Mouse (Mus musculus) intestine, embryonic 16.5 days (tissue): ENCODE results near the gene Fam192a. TPM values are rescaled to one million over a fixed set of nuclear protein-coding genes. Genes with fewer than 3 reads are reported as not detected.

Experiments used
- ATAC-seq: fragments of 200-750 bp; cut with Nextera tagmentation; 2 replicates; pipeline ENCODE4 v1.8.0; 2017; ENCODE audit warnings: moderate TSS enrichment, moderate library complexity
- H3K27ac ChIP-seq: fragments of 300-500 bp; sonication (generic); 2 replicates; pipeline ENCODE4 v1.5.1; 2014; ENCODE audit warnings: mild to moderate bottlenecking, low read length
- H3K27me3 ChIP-seq: fragments of 300-500 bp; sonication (generic); replicated peaks from 2 replicates; pipeline ENCODE4 v1.6.1; 2014; ENCODE audit warnings: low read length, control low read depth, mixed read lengths; ENCODE audit not compliant: control insufficient read depth, insufficient read depth
- H3K36me3 ChIP-seq: fragments of 300-500 bp; sonication (generic); 2 replicates; pipeline ENCODE4 v1.6.1; 2014; ENCODE audit warnings: low read length, control low read depth; ENCODE audit not compliant: control insufficient read depth, insufficient read depth
- H3K4me1 ChIP-seq: fragments of 300-500 bp; sonication (generic); 2 replicates; pipeline ENCODE4 v1.6.1; 2014; ENCODE audit warnings: low read length, control low read depth, mixed read lengths; ENCODE audit not compliant: control insufficient read depth, insufficient read depth
- H3K4me2 ChIP-seq: fragments of 300-500 bp; sonication (generic); 2 replicates; pipeline ENCODE4 v1.6.1; 2014; ENCODE audit warnings: low read depth, low read length, control low read depth
- H3K4me3 ChIP-seq: fragments of 300-500 bp; sonication (generic); 2 replicates; pipeline ENCODE4 v1.5.1; 2014; ENCODE audit warnings: mild to moderate bottlenecking, low read length
- H3K9ac ChIP-seq: fragments of 300-500 bp; sonication (generic); 2 replicates; pipeline ENCODE4 v1.6.1; 2014; ENCODE audit warnings: low read depth, low read length
- H3K9me3 ChIP-seq: fragments of 300-500 bp; sonication (generic); 2 replicates; pipeline ENCODE4 v1.6.1; 2016; ENCODE audit warnings: low read length, control low read depth; ENCODE audit not compliant: control insufficient read depth
- WGBS: fragments of 180-500 bp; shearing (Covaris S2); extraction: QIAGEN DNeasy Blood & Tissue Kit; methylation state at CpG from one replicate; pipeline ENCODE4 v1.1.7; 2014; 5-methylcytosine and 5-hydroxymethylcytosine counted together
- polyA plus RNA-seq: library from polyadenylated mRNA; unstranded; fragments of >200 nt; fragmentation: Nextera tagmentation; extraction: Ambion mirVana; gene quantifications from 2 replicates; pipeline ENCODE4 v1.2.1, GENCODE M21; 2015

Fam192a gene
- polyA plus RNA-seq, 1 experiment from 2014 or later = 56.4 TPM

DNA sequence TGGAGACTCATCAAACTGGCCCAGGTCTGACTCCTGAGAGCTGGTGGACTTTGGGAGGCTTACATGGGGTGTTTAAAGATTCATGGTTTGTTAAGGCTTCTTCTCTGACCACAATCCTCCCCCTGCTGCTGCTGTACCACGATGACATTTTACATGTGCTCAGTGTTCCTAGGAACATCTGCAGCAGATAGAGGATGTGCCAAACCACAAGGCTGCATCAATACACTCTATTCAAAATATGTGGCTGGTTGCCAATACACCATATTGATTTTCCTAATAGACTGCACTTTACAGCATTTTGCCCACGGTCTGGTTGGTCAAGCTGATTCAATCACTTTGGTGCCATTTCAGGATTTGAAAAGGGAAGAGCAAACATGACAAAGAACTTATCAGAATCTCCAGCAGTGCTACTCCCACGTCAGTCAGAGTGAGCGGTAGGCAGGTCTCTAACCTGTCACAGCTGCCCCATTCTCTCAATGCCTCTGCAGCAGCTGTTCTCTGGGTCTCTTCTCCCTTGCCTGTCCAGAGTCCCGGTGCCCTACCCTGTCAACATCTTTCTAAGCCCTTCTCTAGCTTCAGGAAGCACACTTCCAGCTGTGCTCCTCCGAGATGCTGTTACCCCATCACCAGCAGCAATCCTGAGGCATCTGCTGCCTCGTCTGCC, 19.8 kb downstream of the Fam192a start:
- H3K9ac ChIP-seq = no peak overlapping the region
- 77% methylated on average over 7 of the region's 7 CpGs for WGBS

DNA sequence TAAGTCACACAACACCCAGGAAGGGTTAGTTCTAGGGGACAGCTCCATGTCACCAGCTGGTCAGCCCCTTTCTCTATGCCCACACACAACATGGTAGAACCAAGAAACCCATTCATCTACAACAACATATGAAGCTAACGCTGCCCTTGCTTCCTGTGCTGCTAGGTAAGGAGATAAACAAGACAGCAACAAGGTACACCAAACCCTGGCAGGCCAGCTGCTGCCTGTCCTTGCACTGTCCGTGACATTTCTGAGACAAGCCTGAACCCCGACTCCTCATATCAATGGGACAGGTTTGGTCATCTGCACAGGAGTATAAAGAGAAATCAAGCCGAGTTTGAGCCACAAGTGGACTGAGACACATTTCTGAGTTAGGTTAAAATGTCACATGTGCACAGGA, 26.6 kb downstream of the Fam192a start:
- Histone ChIP-seq H3K4me1 (no peaks in the 10 kb centered on the region), H3K4me2 (no peak overlapping the region), H3K27ac (no peak overlapping the region), H3K36me3 (peaks cover 7% of the 10 kb centered on the region), H3K9ac (no peak overlapping the region), H3K9me3 (no peaks in the 10 kb centered on the region), H3K27me3 (no peaks in the 10 kb centered on the region), H3K4me3 (no peak overlapping the region)
- no peak for ATAC-seq
- WGBS = 90% methylated on average over 4 of the region's 4 CpGs

More for the DNA sequence above, 19.8 kb downstream of the Fam192a start:
- Histone ChIP-seq H3K4me1 (no peaks in the 10 kb centered on the region), H3K4me2 (no peak overlapping the region), H3K36me3 (peaks cover 12% of the 10 kb centered on the region; the same call in 1 of the 2 replicates), H3K27ac (no peak overlapping the region), H3K27me3 (no peaks in the 10 kb centered on the region), H3K4me3 (no peak overlapping the region), H3K9me3 (no peaks in the 10 kb centered on the region)
- ATAC-seq = no peak

DNA sequence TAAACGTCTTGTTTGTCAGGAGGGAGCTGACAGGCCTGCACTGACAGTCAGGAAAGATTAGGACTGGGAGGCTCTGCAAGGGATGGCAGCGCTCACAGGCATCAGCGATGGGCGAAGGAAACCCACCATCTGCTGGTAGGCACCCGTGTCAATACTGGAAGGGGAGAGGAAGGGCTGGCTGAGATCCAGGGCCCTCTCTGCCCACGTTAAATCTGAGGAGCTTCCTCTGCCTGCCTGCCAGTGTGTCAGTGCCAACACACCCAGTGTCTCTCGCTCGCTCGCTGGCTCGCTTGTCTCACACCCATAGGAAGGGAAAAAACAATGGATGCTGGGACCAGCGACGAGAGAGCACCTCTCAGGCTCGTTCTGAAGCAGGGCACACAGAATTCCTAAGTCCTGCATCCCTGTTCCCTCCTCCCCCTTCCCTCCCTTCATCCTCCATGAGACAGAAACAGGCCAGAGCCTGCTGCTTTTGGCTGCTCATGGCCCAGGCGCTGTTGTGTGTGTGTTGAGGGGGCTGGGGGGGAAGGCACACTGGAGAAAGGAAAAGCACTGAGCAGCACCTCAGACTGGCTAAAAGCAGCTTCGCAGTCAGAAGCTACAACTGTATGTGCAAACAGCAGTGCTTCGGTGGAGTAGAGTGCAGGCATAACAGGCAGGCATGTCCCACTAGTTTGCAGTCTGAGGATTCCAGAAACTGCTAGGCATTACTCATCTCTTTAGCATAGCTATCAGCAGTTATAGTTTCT, 27.5 kb downstream of the Fam192a start:
- no peak overlapping the region for H3K4me3 ChIP-seq
- H3K27me3 ChIP-seq = no peaks in the 10 kb centered on the region
- peaks cover 7% of the 10 kb centered on the region for H3K36me3 ChIP-seq
- no peak for ATAC-seq
- no peaks in the 10 kb centered on the region for H3K9me3 ChIP-seq
- no peaks in the 10 kb centered on the region for H3K4me1 ChIP-seq
- 82% methylated on average over 16 of the region's 16 CpGs for WGBS
- H3K9ac ChIP-seq = no peak overlapping the region
- H3K27ac ChIP-seq = no peak overlapping the region
- no peak overlapping the region for H3K4me2 ChIP-seq

DNA sequence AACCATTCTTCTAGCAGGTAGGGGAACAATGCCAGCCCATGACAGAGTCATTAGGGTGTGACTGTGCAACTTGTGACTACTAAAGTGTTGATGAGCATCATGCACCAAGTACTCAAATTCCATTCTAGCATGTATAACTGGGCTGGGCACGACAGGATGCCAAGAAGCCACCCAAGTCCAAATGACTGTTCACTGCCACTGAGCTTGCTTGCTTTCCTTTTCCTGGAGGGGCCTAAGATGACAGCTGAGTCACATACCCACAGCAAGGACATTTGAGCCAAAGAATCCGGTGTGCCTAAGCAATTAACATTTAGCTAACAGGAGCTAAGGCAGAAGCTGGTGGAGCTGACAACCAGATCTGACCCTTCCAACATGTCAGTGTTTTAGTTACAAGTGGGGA, 29.9 kb downstream of the Fam192a start:
- 83% methylated on average over 2 of the region's 2 CpGs for WGBS
- no peaks in the 10 kb centered on the region for H3K9me3 ChIP-seq
- no peak overlapping the region for H3K27ac ChIP-seq
- H3K27me3 ChIP-seq = no peaks in the 10 kb centered on the region
- no peak for ATAC-seq
- no peak overlapping the region for H3K9ac ChIP-seq
- no peak overlapping the region for H3K4me3 ChIP-seq
- H3K4me2 ChIP-seq = no peak overlapping the region
- H3K36me3 ChIP-seq = peaks cover 7% of the 10 kb centered on the region
- no peaks in the 10 kb centered on the region for H3K4me1 ChIP-seq

DNA sequence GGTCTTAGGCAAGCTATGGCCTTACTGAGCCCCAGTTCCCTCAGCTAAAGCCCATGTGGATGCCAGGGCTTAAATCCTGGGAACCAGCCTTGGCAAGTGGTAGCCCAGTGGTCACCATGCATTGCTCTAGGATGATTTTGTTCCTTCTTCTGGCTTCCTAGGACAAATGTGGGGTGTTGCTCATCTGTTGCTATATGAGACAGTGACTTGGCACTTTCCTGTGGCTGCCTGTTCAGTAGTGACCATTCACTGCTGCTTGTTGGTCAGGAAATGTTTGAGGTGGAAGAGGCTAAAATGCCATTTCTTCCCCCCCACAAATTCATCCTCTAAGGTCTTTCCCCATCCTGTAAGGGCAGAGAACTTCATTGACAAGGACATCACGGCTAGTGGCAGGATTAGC, 32.4 kb downstream of the Fam192a start:
- peaks cover 5% of the 10 kb centered on the region for H3K36me3 ChIP-seq
- no peak for ATAC-seq
- no peaks in the 10 kb centered on the region for H3K27me3 ChIP-seq
- no peak overlapping the region for H3K4me2 ChIP-seq
- H3K9me3 ChIP-seq = no peaks in the 10 kb centered on the region
- H3K4me1 ChIP-seq = no peaks in the 10 kb centered on the region
- H3K9ac ChIP-seq = no peak overlapping the region
- WGBS = 75% methylated on average over 1 of the region's 1 CpGs
- H3K4me3 ChIP-seq = no peak overlapping the region
- no peak overlapping the region for H3K27ac ChIP-seq

DNA sequence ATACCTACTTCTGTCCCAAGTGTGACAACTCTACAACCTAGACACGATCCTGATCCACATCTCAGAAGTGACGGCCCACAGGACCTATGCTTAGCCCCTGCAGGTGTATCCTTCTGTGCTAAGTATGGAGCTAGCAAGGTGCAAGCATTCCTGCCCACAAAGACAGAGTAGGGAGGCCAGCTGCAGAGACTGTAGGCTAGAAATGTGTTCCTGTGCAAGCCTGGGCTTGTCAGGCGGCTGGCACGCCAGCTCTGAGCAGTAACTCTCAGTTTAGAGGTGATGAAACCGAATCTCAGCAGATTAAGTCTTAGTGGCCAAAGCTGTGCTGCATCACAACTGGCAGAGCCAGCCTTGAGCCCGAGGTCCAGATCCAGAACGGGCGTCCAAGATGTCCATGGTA, 33.7 kb downstream of the Fam192a start:
- ATAC-seq = no peak
- Histone ChIP-seq H3K4me3 (no peak overlapping the region), H3K4me2 (no peak overlapping the region), H3K4me1 (no peaks in the 10 kb centered on the region), H3K27ac (no peak overlapping the region), H3K9me3 (no peaks in the 10 kb centered on the region), H3K36me3 (peaks cover 2% of the 10 kb centered on the region; the same call in 1 of the 2 replicates), H3K9ac (no peak overlapping the region), H3K27me3 (no peaks in the 10 kb centered on the region)
- 90% methylated on average over 8 of the region's 8 CpGs for WGBS

DNA sequence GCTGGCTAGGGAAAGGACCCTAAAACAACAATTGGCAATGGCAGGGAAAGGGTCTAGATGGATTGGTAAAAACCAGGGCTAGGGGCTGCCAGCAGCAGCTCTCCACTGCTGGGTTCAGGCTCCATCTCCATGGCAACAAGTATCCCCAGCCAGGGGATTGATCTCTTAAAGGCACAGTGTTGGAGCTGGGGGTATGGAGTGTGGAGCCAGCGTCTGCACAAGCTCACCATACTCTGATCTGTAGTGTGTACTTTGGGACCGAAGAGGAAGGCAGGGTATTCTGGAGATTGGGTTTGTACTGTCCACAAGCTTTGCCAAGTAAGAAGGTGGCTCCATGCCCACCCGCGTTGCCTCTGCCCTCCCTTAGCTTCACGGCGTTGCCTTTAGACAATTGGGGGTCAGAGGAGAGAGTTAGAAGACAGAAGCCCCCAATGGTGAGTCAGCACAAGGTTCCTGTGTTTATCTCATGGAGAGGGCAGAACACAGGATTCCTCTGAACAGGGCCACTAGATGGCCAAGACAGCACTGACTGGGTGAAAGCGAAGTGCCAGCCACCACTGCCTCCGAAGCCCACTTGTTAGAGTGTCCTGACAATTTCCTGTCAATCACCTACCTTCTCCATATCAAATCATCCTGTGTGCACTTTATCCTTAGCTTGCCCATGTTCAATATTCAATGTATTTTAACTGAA, 34.5 kb downstream of the Fam192a start:
- no peak overlapping the region for H3K4me3 ChIP-seq
- H3K9me3 ChIP-seq = no peaks in the 10 kb centered on the region
- ATAC-seq = no peak
- no peak overlapping the region for H3K4me2 ChIP-seq
- no peaks in the 10 kb centered on the region for H3K27me3 ChIP-seq
- 70% methylated on average over 8 of the region's 8 CpGs for WGBS
- H3K4me1 ChIP-seq = no peaks in the 10 kb centered on the region
- H3K36me3 ChIP-seq = no peaks in the 10 kb centered on the region
- no peak overlapping the region for H3K27ac ChIP-seq
- no peak overlapping the region for H3K9ac ChIP-seq

DNA sequence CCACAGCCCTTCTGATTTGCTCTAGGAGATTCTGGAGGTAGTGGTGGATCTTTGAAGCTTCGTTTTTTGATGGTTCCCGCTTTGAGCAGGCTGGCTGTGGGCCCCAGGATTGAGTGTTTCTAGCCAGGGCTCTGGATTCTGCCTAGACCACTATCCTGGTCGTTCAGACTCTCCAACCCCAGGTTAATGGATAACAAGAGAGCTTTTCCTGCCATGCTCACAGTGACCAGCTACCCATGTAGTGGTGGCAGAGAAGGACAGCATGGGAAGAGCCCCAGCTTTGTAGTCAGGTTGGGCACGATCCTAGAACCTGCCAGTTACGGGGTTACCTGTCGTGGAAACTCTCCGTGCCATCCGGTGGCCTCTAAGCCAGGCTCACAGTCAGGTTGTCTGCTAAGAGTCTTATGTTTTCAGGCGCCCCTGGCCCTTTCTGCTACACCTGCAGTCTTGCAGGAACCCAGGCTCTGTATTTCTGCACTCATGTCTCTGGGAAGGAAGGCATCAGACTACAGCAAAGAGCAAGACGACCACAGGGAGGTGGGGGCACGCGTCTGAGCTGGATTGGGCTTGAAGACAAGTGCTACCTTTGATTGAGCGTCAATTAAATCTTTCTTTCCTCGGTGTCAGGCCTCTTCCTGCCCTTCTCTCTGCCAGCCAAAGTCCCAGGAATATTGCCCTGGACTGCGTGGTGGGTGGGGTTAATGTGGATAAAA, 35.2 kb downstream of the Fam192a start:
- no peak overlapping the region for H3K9ac ChIP-seq
- no peaks in the 10 kb centered on the region for H3K27me3 ChIP-seq
- H3K9me3 ChIP-seq = no peaks in the 10 kb centered on the region
- H3K4me2 ChIP-seq = no peak overlapping the region
- no peak overlapping the region for H3K4me3 ChIP-seq
- 51% methylated on average over 15 of the region's 15 CpGs for WGBS
- peak; percentile 56; the same call in 1 of the 2 replicates for ATAC-seq
- H3K27ac ChIP-seq = no peak overlapping the region
- H3K36me3 ChIP-seq = no peaks in the 10 kb centered on the region
- H3K4me1 ChIP-seq = no peaks in the 10 kb centered on the region

DNA sequence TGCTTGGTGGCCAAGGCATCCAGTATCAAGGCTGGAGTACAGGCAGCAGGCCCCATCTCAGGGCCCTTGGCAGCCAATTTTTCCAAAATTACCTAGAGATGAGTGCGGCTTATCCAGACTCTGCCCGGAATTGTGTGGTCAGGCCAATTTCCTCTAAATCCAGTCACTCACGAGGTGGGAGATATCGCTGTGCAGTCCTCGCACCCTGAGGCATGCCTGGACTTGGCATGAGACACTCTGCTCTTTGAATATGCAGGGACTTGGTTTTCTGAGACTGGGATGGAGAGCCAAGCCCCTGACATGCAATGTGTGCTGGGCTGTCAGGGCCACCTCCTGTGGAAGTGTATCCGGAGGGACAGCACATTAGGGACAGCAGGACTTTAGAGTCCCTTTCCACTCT, 35.8 kb downstream of the Fam192a start:
- no peak overlapping the region for H3K9ac ChIP-seq
- no peaks in the 10 kb centered on the region for H3K27me3 ChIP-seq
- H3K9me3 ChIP-seq = no peaks in the 10 kb centered on the region
- H3K4me2 ChIP-seq = no peak overlapping the region
- ATAC-seq = no peak
- H3K4me3 ChIP-seq = no peak overlapping the region
- 74% methylated on average over 6 of the region's 6 CpGs for WGBS
- no peaks in the 10 kb centered on the region for H3K36me3 ChIP-seq
- H3K27ac ChIP-seq = no peak overlapping the region
- H3K4me1 ChIP-seq = no peaks in the 10 kb centered on the region
